Mouse (Mus musculus) midbrain, embryonic 13.5 days (tissue): Measurements from ENCODE around the gene Arsb. TPM values are rescaled to one million over a fixed set of nuclear protein-coding genes. Genes with fewer than 3 reads are reported as not detected.
A peak's percentile ranks its signal among the peaks of the same experiment; 100 is the strongest.

Source experiments
- ATAC-seq: fragments of 200-750 bp; cut with Nextera tagmentation; 2 replicates; pipeline ENCODE4 v1.8.0; 2017; ENCODE audit warnings: mild to moderate bottlenecking, moderate TSS enrichment, moderate library complexity
- H3K27ac ChIP-seq: fragments of 300-500 bp; sonication (generic); 2 replicates; pipeline ENCODE4 v1.5.1; 2015; ENCODE audit warnings: inconsistent platforms, mild to moderate bottlenecking, moderate library complexity
- H3K27me3 ChIP-seq: fragments of 300-500 bp; sonication (generic); 2 replicates; pipeline ENCODE4 v1.6.1; 2015; ENCODE audit warnings: mild to moderate bottlenecking, inconsistent platforms
- H3K36me3 ChIP-seq: fragments of 300-500 bp; sonication (generic); 2 replicates; pipeline ENCODE4 v1.6.1; 2015; ENCODE audit warnings: mild to moderate bottlenecking, inconsistent platforms
- H3K4me1 ChIP-seq: fragments of 300-500 bp; sonication (generic); replicated peaks from 2 replicates; pipeline ENCODE4 v1.6.1; 2015; ENCODE audit warnings: inconsistent platforms
- H3K4me2 ChIP-seq: fragments of 300-500 bp; sonication (generic); replicated peaks from 2 replicates; pipeline ENCODE4 v1.6.1; 2015; ENCODE audit warnings: moderate library complexity, mild to moderate bottlenecking, inconsistent platforms
- H3K4me3 ChIP-seq: fragments of 300-500 bp; sonication (generic); replicated peaks from 2 replicates; pipeline ENCODE4 v1.5.1; 2015; ENCODE audit warnings: mild to moderate bottlenecking, inconsistent platforms
- H3K9ac ChIP-seq: fragments of 300-500 bp; sonication (generic); replicated peaks from 2 replicates; pipeline ENCODE4 v1.6.1; 2015; ENCODE audit warnings: mild to moderate bottlenecking, inconsistent platforms
- H3K9me3 ChIP-seq: fragments of 300-500 bp; sonication (generic); 2 replicates; pipeline ENCODE4 v1.6.1; 2016; ENCODE audit warnings: mild to moderate bottlenecking, inconsistent platforms
- WGBS: fragments of 180-500 bp; shearing (Covaris S2); methylation state at CpG from one replicate; pipeline ENCODE4 v1.1.7; 2015; 5-methylcytosine and 5-hydroxymethylcytosine counted together
- polyA plus RNA-seq: library from polyadenylated mRNA; unstranded; fragments of >200 nt; fragmentation: Nextera tagmentation; extraction: Ambion mirVana; gene quantifications from 2 replicates; pipeline ENCODE4 v1.2.1, GENCODE M21; 2015

Arsb gene
- 6.6 and 7.3 TPM in 2 replicates for polyA plus RNA-seq

DNA sequence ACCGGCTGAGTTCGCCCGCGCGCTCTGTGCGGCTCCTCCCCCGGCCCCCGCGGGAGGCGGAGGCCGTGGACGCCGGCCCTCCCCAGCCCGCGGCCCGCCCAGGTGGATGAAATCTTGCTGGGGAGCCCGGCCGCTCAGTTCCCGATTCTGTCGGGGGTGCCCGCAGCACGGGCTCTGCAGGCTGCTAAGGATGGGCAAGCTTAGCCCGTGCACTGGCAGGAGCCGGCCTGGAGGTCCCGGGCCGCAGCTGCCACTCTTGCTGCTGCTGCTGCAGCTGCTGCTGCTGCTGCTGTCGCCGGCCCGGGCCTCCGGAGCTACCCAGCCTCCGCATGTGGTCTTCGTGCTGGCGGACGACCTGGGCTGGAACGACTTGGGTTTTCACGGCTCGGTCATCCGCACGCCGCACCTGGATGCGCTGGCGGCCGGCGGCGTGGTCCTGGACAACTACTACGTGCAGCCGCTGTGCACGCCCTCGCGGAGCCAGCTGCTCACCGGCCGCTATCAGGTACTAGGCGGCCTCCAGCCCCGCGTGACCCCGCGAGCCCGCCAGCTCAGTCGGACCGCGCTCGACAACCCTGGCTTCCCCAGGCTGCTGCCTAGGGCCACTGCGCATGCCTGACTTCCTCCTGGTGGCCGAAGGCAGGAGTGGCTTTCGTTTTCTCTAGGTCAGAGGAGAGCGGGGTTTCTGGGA is at the start of gene Arsb:
Gene Arsb, plus strand, starts transcription at position 43 of the 691 bp plus-strand sequence.
- Histone ChIP-seq H3K27ac (peak within 1 kb of the TSS; percentile 94), H3K4me1 (peaks cover 17% of the 10 kb centered on the region), H3K9ac (peak within 1 kb of the TSS; percentile 86), H3K9me3 (no peaks in the 10 kb centered on the region), H3K4me3 (peak within 1 kb of the TSS; percentile 62), H3K4me2 (peak within 1 kb of the TSS; percentile 88), H3K36me3 (no peaks in the 10 kb centered on the region), H3K27me3 (no peaks in the 10 kb centered on the region)
- under 1% methylated on average over 66 of the region's 66 CpGs for WGBS
- ATAC-seq = peak; percentile 96

- ATAC-seq = no peak
- Histone ChIP-seq H3K4me3 (no peak overlapping the region), H3K4me2 (no peak overlapping the region), H3K27me3 (no peaks in the 10 kb centered on the region), H3K9ac (no peak overlapping the region), H3K4me1 (no peaks in the 10 kb centered on the region), H3K27ac (no peak overlapping the region), H3K36me3 (no peaks in the 10 kb centered on the region), H3K9me3 (no peaks in the 10 kb centered on the region)
- WGBS = 83% methylated on average over 4 of the region's 4 CpGs
Observed at GRCm38 (mm10) chr13:93721916-93722315, 49.5 kb upstream of the Arsb start.

GRCm38 (mm10) chr13:93723455-93723854 is 48.0 kb upstream of the Arsb start:
- H3K4me3 ChIP-seq = no peak overlapping the region
- H3K9ac ChIP-seq = no peak overlapping the region
- no peak overlapping the region for H3K4me2 ChIP-seq
- WGBS = 85% methylated on average over 3 of the region's 3 CpGs
- H3K9me3 ChIP-seq = no peaks in the 10 kb centered on the region
- H3K27ac ChIP-seq = no peak overlapping the region
- no peaks in the 10 kb centered on the region for H3K27me3 ChIP-seq
- H3K36me3 ChIP-seq = no peaks in the 10 kb centered on the region
- H3K4me1 ChIP-seq = no peaks in the 10 kb centered on the region
- ATAC-seq = 0 out of 2 replicates have a peak, but pooled peaks have one; percentile 37

GRCm38 (mm10) chr13:93724206-93724605 is 47.2 kb upstream of the Arsb start:
- WGBS = 41% methylated on average over 2 of the region's 2 CpGs
- no peaks in the 10 kb centered on the region for H3K36me3 ChIP-seq
- no peaks in the 10 kb centered on the region for H3K27me3 ChIP-seq
- H3K4me1 ChIP-seq = no peaks in the 10 kb centered on the region
- no peaks in the 10 kb centered on the region for H3K9me3 ChIP-seq
- no peak overlapping the region for H3K4me2 ChIP-seq
- no peak overlapping the region for H3K27ac ChIP-seq
- no peak overlapping the region for H3K4me3 ChIP-seq
- no peak overlapping the region for H3K9ac ChIP-seq
- ATAC-seq = no peak

DNA sequence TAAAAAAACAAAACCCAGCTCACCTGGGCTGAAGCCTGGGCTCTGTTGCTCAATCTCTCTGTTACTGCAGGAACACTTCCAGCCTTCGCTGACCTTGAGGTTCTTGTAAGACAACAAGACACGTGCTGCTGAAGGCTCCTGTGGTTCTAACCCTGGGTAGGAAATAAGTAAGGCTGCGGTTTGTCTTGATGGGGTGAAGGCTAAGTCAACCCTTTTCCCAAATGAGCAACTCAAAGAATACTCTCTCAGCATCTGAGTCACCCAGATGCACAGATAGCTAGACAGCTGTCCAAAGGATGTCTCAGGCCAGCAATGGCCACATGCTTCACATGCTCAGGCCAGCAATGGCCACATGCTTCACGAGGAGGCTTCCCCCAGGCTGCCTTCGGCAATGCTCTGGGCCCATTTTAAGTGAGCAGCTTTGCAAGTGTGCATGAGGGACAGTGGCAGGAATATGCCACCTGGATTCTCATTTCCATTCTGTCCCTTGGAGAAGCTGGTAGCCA is 36.2 kb upstream of the Arsb start:
- Histone ChIP-seq H3K9me3 (no peaks in the 10 kb centered on the region; the same call in 1 of the 2 replicates), H3K4me2 (no peak overlapping the region), H3K36me3 (no peaks in the 10 kb centered on the region), H3K27me3 (no peaks in the 10 kb centered on the region), H3K27ac (no peak overlapping the region), H3K4me3 (no peak overlapping the region), H3K4me1 (no peaks in the 10 kb centered on the region), H3K9ac (no peak overlapping the region)
- WGBS = 90% methylated on average over 5 of the region's 5 CpGs
- no peak for ATAC-seq

DNA sequence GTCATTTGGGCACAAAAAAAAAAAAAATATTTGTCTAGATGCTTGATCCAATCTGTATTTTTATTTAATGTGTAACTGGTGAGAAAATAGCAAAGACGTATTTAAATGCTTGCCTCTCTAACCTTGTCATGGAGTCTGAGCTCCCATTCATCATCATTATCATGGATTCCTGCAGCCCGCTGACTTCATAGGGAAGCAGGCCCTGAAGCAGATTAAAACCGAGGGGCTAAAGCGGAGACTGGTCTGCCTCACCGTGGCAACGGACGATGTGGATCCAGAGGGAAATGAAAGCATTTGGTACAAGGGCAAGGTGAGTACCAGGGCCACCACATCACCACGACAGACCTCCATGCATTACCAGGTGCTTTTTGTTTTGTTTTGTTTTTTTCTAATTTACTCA is 27.3 kb upstream of the Arsb start:
- 16% methylated on average over 8 of the region's 8 CpGs for WGBS
- H3K4me1 ChIP-seq = 0 out of 2 replicates have a peak, but pooled peaks cover 6% of the 10 kb centered on the region
- H3K27me3 ChIP-seq = no peaks in the 10 kb centered on the region
- no peak overlapping the region for H3K9ac ChIP-seq
- no peaks in the 10 kb centered on the region for H3K36me3 ChIP-seq
- H3K9me3 ChIP-seq = no peaks in the 10 kb centered on the region
- H3K4me3 ChIP-seq = no peak overlapping the region
- peak; percentile 65 for ATAC-seq
- H3K4me2 ChIP-seq = no peak overlapping the region
- no peak overlapping the region for H3K27ac ChIP-seq

GRCm38 (mm10) chr13:93752597-93753400 is 18.6 kb upstream of the Arsb start:
- peak overlapping the region; percentile 40 for H3K4me2 ChIP-seq
- ATAC-seq = peak; percentile 96
- no peaks in the 10 kb centered on the region for H3K27me3 ChIP-seq
- peak overlapping the region; percentile 29; the same call in 1 of the 2 replicates for H3K9ac ChIP-seq
- no peaks in the 10 kb centered on the region for H3K9me3 ChIP-seq
- H3K4me3 ChIP-seq = no peak overlapping the region
- H3K27ac ChIP-seq = peak overlapping the region; percentile 88
- no peaks in the 10 kb centered on the region for H3K36me3 ChIP-seq
- WGBS = 8% methylated on average over 14 of the region's 14 CpGs
- peaks cover 31% of the 10 kb centered on the region for H3K4me1 ChIP-seq

- no peak overlapping the region for H3K4me3 ChIP-seq
- peaks cover 35% of the 10 kb centered on the region for H3K4me1 ChIP-seq
- H3K9me3 ChIP-seq = no peaks in the 10 kb centered on the region
- no peaks in the 10 kb centered on the region for H3K27me3 ChIP-seq
- 93% methylated on average over 4 of the region's 4 CpGs for WGBS
- ATAC-seq = no peak
- no peak overlapping the region for H3K4me2 ChIP-seq
- no peaks in the 10 kb centered on the region for H3K36me3 ChIP-seq
- H3K9ac ChIP-seq = no peak overlapping the region
- H3K27ac ChIP-seq = no peak overlapping the region
Observed at GRCm38 (mm10) chr13:93755084-93755483, 16.3 kb upstream of the Arsb start.

GRCm38 (mm10) chr13:93756674-93757073 is 14.8 kb upstream of the Arsb start:
- Histone ChIP-seq H3K27me3 (no peaks in the 10 kb centered on the region), H3K9me3 (no peaks in the 10 kb centered on the region), H3K4me3 (no peak overlapping the region), H3K9ac (no peak overlapping the region), H3K27ac (no peak overlapping the region), H3K36me3 (no peaks in the 10 kb centered on the region), H3K4me2 (no peak overlapping the region), H3K4me1 (peaks cover 35% of the 10 kb centered on the region)
- WGBS = 91% methylated on average over 7 of the region's 7 CpGs
- ATAC-seq = no peak

GRCm38 (mm10) chr13:93757514-93757913 is 13.9 kb upstream of the Arsb start:
- H3K9ac ChIP-seq = no peak overlapping the region
- ATAC-seq = no peak; the same call in 1 of the 2 replicates
- H3K4me3 ChIP-seq = no peak overlapping the region
- H3K4me2 ChIP-seq = no peak overlapping the region
- peaks cover 31% of the 10 kb centered on the region for H3K4me1 ChIP-seq
- H3K27ac ChIP-seq = no peak overlapping the region
- no peaks in the 10 kb centered on the region for H3K27me3 ChIP-seq
- H3K9me3 ChIP-seq = no peaks in the 10 kb centered on the region
- 89% methylated on average over 6 of the region's 6 CpGs for WGBS
- no peaks in the 10 kb centered on the region for H3K36me3 ChIP-seq

DNA sequence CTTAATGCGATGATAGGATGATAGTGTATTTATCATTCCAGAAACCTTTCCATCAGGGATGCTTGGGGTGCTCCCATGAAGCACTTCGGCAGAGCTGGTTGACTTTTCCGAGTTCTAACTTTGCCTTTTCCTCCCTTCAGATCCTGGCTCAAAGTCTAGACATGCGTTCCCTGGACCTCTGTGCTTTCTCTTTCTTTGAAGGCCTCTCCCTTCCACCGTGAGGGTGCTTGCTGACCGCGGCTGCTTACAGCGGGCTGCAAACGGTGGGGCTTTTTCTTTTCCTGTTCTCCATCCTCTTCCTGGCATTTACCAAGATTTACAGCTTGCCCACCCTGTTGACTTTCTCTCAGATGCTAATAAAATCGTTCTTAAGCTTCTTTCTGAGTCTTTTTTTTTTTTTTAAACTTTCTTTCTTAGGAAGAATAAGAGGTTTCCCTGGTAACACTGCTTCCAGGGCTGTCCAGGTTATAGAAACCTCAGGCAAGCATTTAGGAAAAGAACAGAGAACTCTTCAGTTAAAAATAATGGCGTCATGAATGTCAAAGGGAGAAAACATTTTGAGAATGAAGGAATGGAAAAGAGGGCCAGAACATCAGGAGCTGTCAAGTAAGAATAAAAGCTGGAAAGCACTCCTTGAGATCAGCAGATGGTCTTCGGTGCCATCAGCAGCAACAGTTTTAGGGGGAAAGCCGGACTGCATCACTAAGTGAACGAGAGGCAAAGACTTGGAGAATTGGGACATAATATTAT is 13.1 kb upstream of the Arsb start:
- H3K4me3 ChIP-seq = no peak overlapping the region
- WGBS = 27% methylated on average over 14 of the region's 14 CpGs
- H3K36me3 ChIP-seq = no peaks in the 10 kb centered on the region
- no peak for ATAC-seq
- no peaks in the 10 kb centered on the region for H3K9me3 ChIP-seq
- peak overlapping the region; percentile 44; the same call in 1 of the 2 replicates for H3K27ac ChIP-seq
- H3K27me3 ChIP-seq = no peaks in the 10 kb centered on the region
- no peak overlapping the region for H3K9ac ChIP-seq
- H3K4me2 ChIP-seq = no peak overlapping the region
- peaks cover 23% of the 10 kb centered on the region for H3K4me1 ChIP-seq
